Mouse (Mus musculus): Measurements from ENCODE around the gene Wdr26. TPM values are rescaled to one million over a fixed set of nuclear protein-coding genes. Genes with fewer than 3 reads are reported as not detected.

Gene Wdr26
- polyA plus RNA-seq, 1 experiment from 2014 or later = 41.6 TPM

DNA sequence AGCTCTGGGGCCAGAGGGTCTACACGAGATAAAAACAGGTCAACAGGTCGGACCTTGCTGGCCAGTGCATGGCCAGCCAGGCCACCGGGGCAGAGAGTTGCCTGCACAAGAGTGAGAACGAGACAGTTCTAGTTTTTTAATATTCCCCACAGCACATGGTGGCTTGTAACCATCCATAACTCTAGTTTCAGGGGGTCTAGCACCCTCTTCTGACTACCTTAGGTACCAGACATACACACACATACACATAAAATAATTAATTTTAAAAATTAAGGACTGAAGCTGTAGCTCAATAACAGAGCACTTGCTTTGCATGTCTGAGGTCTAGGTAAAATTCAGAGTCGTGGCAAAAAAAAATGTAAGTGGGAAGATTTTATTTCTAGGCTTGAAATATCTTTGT is 39.8 kb upstream of the Wdr26 start:
- Histone ChIP-seq H3K27me3 (peaks cover 1% of the 10 kb centered on the region; the same call in 1 of the 2 replicates), H3K4me2 (replicated peaks) (no peak overlapping the region), H3K36me3 (no peaks in the 10 kb centered on the region), H3K9me3 (no peaks in the 10 kb centered on the region), H3K9ac (replicated peaks) (no peak overlapping the region), H3K27ac (replicated peaks) (no peak overlapping the region), H3K4me1 (peaks cover 13% of the 10 kb centered on the region), H3K4me3 (no peak overlapping the region)
- ATAC-seq (ENCODE audit: low FRiP score, low read depth) = no peak
- 83% methylated on average over 5 of the region's 5 CpGs for WGBS

DNA sequence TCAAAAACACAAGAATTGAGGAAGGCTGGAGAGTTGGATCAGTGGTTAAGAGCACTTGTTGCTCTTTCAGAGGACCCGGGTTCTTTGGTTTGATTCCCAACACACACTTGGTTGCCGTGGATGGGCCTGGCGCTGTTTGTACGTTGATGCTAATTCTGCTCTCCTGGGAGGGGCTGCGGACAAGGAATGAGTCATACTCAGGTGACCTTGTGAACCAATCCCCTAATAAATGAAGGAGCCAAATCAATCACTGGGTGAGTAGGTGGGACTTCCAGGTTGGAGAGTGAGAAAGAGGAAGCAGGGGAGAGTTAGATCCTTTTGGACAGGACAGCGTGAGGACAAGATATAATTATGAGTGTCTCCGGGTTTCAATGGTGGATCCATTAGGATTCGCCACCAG is 39.2 kb upstream of the Wdr26 start:
- Histone ChIP-seq H3K9ac (replicated peaks) (no peak overlapping the region), H3K9me3 (no peaks in the 10 kb centered on the region), H3K27me3 (no peaks in the 10 kb centered on the region; the same call in 1 of the 2 replicates), H3K4me1 (peaks cover 7% of the 10 kb centered on the region), H3K4me3 (no peak overlapping the region), H3K4me2 (replicated peaks) (no peak overlapping the region), H3K36me3 (no peaks in the 10 kb centered on the region), H3K27ac (replicated peaks) (no peak overlapping the region)
- ATAC-seq (ENCODE audit: low FRiP score, low read depth) = no peak
- WGBS = 92% methylated on average over 8 of the region's 8 CpGs

DNA sequence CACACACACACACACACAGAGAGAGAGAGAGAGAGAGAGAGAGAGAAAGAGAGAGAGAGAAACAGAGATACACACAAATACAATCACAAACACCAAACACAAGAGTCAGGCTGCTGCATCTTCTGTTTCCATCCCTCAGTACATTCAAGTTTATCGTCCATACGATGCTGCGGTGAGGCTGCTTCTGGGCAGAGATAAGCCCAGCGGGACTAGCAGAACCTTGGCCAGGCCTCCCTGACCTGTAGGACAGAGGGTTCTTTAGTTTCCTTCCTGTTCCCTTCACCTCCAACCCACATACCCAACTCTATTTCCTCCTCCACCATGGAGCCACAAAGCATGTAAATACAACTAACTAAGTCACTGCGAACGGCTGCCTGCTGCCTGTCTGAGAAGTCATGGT is 37.7 kb upstream of the Wdr26 start:
- Histone ChIP-seq H3K4me1 (no peaks in the 10 kb centered on the region), H3K9ac (replicated peaks) (no peak overlapping the region), H3K27me3 (no peaks in the 10 kb centered on the region), H3K9me3 (no peaks in the 10 kb centered on the region), H3K27ac (replicated peaks) (no peak overlapping the region), H3K36me3 (no peaks in the 10 kb centered on the region), H3K4me2 (replicated peaks) (no peak overlapping the region), H3K4me3 (no peak overlapping the region)
- WGBS = 94% methylated on average over 6 of the region's 6 CpGs
- no peak for ATAC-seq (ENCODE audit: low FRiP score, low read depth)

DNA sequence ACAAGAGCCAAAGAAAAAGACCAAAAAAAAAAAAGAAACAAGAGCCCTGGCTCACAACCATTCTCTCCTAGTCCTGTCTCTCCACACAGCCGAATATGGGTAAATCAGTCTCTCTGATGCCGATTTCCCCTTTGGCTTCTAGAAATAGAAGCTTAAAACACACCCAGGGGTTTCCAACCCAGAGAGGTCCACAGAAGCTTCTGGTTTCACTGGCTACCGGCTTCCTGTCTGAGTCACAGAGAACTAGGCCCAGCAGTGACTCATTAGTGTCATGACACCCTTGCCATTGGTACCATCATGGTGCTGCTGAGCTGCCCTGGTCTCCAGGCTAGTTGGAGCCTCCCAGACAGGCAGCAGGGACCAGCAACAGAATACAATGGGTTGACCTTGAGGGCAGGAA is 35.4 kb upstream of the Wdr26 start:
- no peaks in the 10 kb centered on the region for H3K9me3 ChIP-seq
- H3K36me3 ChIP-seq = no peaks in the 10 kb centered on the region
- H3K27me3 ChIP-seq = no peaks in the 10 kb centered on the region
- H3K9ac ChIP-seq (replicated peaks) = no peak overlapping the region
- no peak overlapping the region for H3K4me3 ChIP-seq
- H3K4me1 ChIP-seq = no peaks in the 10 kb centered on the region
- no peak for ATAC-seq (ENCODE audit: low FRiP score, low read depth)
- no peak overlapping the region for H3K4me2 ChIP-seq (replicated peaks)
- 85% methylated on average over 3 of the region's 3 CpGs for WGBS
- no peak overlapping the region for H3K27ac ChIP-seq (replicated peaks)

DNA sequence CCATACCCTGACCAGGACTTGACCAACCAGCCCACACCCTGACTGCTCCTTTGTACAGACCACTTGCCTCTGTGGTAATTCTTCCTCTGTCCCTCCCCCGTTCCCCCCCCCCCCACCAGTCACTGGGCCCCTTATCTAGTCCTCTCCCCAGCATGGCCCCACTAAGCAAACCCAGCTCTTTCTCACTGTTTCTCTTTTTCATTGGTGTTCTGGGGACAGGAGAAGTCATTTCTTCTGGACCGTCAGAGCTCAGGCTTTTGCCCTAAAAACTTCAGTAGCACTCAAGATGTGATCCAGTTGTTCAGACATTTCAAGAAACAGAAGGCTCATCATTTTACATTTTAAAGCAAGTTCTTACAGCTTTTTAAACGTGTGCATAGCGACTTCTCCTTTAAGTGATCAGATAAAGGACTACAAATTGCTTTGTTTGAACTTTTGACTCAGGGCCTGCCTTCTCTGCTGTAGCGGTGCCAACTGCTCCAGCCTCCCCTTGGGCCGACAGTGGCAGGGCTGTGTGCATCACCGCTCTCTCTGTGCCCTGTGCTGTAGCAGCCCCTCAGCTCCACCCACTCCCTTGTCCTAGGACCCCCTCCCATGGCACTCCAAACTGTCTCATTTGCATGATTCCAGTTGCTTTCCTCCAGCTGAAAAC is 34.8 kb upstream of the Wdr26 start:
- WGBS = 50% methylated on average over 7 of the region's 7 CpGs
- Histone ChIP-seq H3K36me3 (no peaks in the 10 kb centered on the region), H3K4me2 (replicated peaks) (no peak overlapping the region), H3K27ac (replicated peaks) (no peak overlapping the region), H3K27me3 (no peaks in the 10 kb centered on the region), H3K9ac (replicated peaks) (no peak overlapping the region), H3K4me3 (no peak overlapping the region), H3K4me1 (no peaks in the 10 kb centered on the region), H3K9me3 (no peaks in the 10 kb centered on the region)
- ATAC-seq (ENCODE audit: low FRiP score, low read depth) = no peak

DNA sequence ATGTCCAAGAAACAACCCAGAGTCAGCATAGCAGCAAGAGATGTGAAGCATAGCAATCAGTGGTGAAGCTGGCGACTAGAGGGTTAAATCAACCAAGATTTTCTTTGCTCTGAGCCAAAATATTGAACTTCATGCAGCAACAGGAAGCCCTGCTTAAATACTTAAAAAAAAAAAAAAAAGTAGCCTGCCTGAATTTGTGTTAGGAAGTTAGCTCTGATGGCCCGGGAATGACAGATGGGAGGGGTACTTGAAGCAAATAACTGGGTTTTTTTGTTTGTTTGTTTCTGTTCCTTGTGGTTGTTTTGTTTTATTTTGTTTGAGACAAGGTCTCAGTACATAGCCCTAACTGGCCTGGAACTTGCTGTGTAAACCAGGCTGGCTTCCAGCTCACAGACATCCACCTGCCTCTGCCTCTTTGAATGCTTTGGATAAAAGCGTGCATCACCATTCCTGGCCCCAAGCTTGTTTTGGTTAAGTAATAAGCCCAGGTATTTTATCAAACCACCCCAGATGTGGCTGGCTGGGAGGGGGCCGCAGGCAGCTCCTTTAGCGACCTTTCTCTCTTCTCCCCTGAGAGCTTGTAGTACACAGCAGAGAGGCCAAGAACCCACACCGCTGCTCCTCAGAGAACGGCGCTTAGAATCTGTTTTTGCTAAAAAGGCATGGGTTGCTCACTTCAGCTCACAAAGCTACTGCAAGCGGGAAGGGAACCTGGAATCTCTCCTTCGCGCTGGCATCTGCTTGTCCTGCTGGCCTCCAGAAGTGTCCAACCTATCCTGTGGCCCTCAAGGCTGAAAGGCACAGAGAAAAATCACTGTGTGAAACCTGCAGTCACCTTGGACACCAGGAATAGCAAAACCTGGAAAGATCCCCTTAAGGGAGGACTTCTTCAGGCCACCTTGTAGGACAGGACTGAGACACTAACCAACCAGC is 34.0 kb upstream of the Wdr26 start:
- H3K27ac ChIP-seq (replicated peaks) = no peak overlapping the region
- WGBS = 79% methylated on average over 11 of the region's 11 CpGs
- no peak for ATAC-seq (ENCODE audit: low FRiP score, low read depth)

DNA sequence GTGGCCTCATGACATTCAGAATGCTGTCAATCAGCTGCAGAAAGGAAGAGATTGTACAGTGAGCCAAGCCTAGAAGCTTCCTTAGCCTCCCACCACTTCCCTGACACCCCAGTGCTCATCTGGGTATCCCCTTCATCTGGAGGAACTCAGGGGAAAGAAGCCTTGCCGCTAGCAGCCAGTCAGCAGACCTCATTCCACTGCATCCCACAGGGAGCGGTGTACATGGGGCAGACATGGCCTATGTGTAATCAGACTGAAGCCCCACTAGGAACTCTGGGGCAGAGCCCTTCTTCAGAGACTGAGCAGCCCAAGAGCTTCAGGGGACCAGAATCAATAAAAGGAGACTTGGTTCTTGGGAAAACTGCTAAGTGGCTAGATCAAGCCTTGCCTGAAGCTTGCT is 33.3 kb upstream of the Wdr26 start:
- Histone ChIP-seq H3K9me3 (no peaks in the 10 kb centered on the region), H3K36me3 (no peaks in the 10 kb centered on the region), H3K9ac (replicated peaks) (no peak overlapping the region), H3K4me1 (no peaks in the 10 kb centered on the region), H3K4me2 (replicated peaks) (no peak overlapping the region), H3K27me3 (no peaks in the 10 kb centered on the region), H3K4me3 (no peak overlapping the region), H3K27ac (replicated peaks) (no peak overlapping the region)
- 90% methylated on average over 2 of the region's 2 CpGs for WGBS
- ATAC-seq (ENCODE audit: low FRiP score, low read depth) = no peak

More for the DNA sequence above, 34.0 kb upstream of the Wdr26 start:
- H3K4me1 ChIP-seq = no peaks in the 10 kb centered on the region
- no peak overlapping the region for H3K4me3 ChIP-seq
- no peak overlapping the region for H3K9ac ChIP-seq (replicated peaks)
- H3K4me2 ChIP-seq (replicated peaks) = no peak overlapping the region
- H3K36me3 ChIP-seq = no peaks in the 10 kb centered on the region
- no peaks in the 10 kb centered on the region for H3K9me3 ChIP-seq
- no peaks in the 10 kb centered on the region for H3K27me3 ChIP-seq

DNA sequence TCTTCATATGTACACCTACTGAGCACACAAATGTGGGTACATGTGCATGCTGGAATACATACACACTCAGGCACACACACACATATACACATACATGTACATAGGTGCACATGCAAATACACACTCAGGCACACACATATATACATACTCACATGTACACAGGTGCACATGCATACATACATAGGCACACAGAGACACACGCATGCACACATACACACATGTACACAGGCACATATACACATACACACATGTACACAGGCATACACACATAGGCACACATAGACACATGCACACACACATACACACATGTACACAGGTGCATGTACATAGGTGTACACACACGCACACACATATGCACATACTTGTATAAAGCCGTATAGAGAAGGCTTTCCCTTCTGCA is 29.4 kb upstream of the Wdr26 start:
- Histone ChIP-seq H3K9me3 (no peaks in the 10 kb centered on the region), H3K4me2 (replicated peaks) (no peak overlapping the region), H3K4me3 (no peak overlapping the region), H3K27ac (replicated peaks) (no peak overlapping the region), H3K36me3 (no peaks in the 10 kb centered on the region), H3K9ac (replicated peaks) (no peak overlapping the region), H3K4me1 (no peaks in the 10 kb centered on the region), H3K27me3 (no peaks in the 10 kb centered on the region)
- 99% methylated on average over 3 of the region's 3 CpGs for WGBS
- ATAC-seq (ENCODE audit: low FRiP score, low read depth) = no peak

DNA sequence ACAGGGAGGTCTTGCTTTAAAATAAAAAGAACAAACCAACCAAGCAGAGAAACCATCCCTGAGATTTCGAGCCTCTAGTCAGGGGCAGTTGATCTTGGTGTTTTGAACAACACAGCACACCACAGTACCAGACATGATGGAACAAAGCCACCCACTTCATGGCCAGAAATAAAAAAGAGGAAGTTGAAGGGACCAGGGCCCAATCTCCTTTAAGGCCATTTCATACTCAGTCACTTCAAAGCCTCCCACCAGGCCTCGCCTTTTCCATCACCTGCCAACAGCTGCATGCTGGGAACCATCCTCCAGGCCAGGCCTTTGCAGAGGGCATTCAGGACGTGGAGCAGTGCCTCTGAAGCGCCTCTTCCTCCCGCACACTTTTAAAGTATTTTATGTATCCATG is 25.5 kb upstream of the Wdr26 start:
- H3K9ac ChIP-seq (replicated peaks) = no peak overlapping the region
- no peak overlapping the region for H3K27ac ChIP-seq (replicated peaks)
- H3K9me3 ChIP-seq = no peaks in the 10 kb centered on the region
- no peak for ATAC-seq (ENCODE audit: low FRiP score, low read depth)
- 63% methylated on average over 5 of the region's 5 CpGs for WGBS
- H3K4me3 ChIP-seq = no peak overlapping the region
- H3K27me3 ChIP-seq = no peaks in the 10 kb centered on the region; the same call in 1 of the 2 replicates
- no peaks in the 10 kb centered on the region for H3K4me1 ChIP-seq
- no peak overlapping the region for H3K4me2 ChIP-seq (replicated peaks)
- H3K36me3 ChIP-seq = no peaks in the 10 kb centered on the region

DNA sequence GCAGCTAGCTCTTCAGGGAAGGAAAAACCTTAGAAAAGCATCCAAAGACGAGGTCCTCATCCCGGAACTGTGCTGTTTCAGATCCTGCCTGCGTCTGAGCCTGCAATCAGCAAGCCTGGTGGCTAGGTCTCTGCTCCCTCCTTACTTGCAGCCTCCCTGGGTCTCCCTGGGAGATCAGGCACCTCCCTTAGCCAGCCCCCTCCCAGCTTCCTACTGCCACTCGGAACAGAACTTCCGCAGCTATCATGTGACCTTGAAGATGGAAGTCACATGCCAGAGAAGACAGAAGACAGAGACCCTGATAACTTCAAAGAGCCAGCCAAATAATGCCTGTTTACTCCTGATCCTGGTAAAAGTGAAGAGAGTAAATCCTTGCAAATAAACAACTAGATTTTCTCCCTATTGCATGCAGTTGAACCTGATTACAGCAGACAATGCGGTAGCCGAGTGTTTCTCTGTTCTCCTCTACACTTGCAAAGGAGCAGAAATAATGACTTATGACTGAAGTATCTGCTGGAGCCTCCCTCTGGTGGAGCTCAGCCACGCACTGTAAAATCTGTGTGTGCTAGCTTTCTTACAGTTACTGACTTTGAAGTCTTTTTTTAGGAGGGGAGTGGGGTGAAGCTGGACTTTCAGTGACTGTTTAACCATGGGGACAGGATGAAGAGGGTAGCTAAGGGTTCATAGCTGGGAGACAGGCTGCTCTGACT is 22.7 kb upstream of the Wdr26 start:
- H3K4me1 ChIP-seq = peaks cover 7% of the 10 kb centered on the region; the same call in 1 of the 2 replicates
- no peak overlapping the region for H3K27ac ChIP-seq (replicated peaks)
- no peaks in the 10 kb centered on the region for H3K9me3 ChIP-seq
- no peak overlapping the region for H3K4me2 ChIP-seq (replicated peaks)
- H3K36me3 ChIP-seq = no peaks in the 10 kb centered on the region
- ATAC-seq (ENCODE audit: low FRiP score, low read depth) = no peak
- no peak overlapping the region for H3K4me3 ChIP-seq
- H3K27me3 ChIP-seq = no peaks in the 10 kb centered on the region; the same call in 1 of the 2 replicates
- no peak overlapping the region for H3K9ac ChIP-seq (replicated peaks)
- 60% methylated on average over 8 of the region's 8 CpGs for WGBS

DNA sequence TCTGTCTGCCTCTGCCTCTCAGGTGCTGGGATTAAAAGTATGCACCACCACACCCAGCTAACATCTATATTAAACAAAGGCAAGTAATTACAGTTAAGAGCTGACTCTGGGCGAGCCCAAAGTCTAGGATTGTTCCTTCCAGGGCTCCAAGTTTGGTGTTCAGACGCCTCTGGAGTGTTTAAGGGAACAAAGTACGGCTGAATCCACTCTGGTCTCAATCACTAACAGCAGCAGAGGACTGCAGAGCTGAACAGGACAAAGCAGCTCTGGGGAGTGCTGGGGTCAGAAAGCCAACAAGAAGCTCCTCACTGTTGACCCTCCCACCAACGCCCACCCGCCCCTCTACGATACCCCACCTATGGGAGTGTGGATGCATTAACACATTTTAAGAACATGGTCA is 21.9 kb upstream of the Wdr26 start:
- Histone ChIP-seq H3K27me3 (no peaks in the 10 kb centered on the region; the same call in 1 of the 2 replicates), H3K4me3 (no peak overlapping the region), H3K36me3 (no peaks in the 10 kb centered on the region), H3K9me3 (no peaks in the 10 kb centered on the region), H3K9ac (replicated peaks) (no peak overlapping the region), H3K27ac (replicated peaks) (no peak overlapping the region), H3K4me2 (replicated peaks) (no peak overlapping the region), H3K4me1 (peaks cover 7% of the 10 kb centered on the region; the same call in 1 of the 2 replicates)
- WGBS = 82% methylated on average over 6 of the region's 6 CpGs
- no peak for ATAC-seq (ENCODE audit: low FRiP score, low read depth)
